Mouse (Mus musculus) megakaryocyte, embryonic 14.5 days (primary cell): ENCODE measurements around the gene Ch25h.

ENCODE experiments used
- FLI1 ChIP-seq: IDR thresholded peaks from 2 replicates; pipeline ENCODE4 v1.6.1; 2012; ENCODE audit warnings: low read length, inconsistent platforms, mixed read lengths
- GATA1 ChIP-seq: IDR thresholded peaks from 3 replicates; pipeline ENCODE4 v1.6.1; 2012; ENCODE audit warnings: mixed read lengths, low read length, inconsistent platforms, borderline replicate concordance

GRCm38 (mm10) chr19:34431314-34431713 lies 43.6 kb downstream of the Ch25h start:
- no peak for TF ChIP-seq GATA1
- no peak for TF ChIP-seq FLI1
